Mouse (Mus musculus) MEL (cell line): ENCODE data around the gene Msl2.

Source experiments
- CTCF ChIP-seq, 3 experiments: IDR thresholded peaks in 2 of 3; conservative IDR thresholded peaks in 1 of 3; 2 replicates each; pipeline ENCODE4 v1.5.1; 2011 to 2012; ENCODE audit warnings: low read length in 3 of 3, low read depth in 2 of 3, mild to moderate bottlenecking in 2 of 3, improper control_type of control experiment in 1 of 3, inconsistent platforms in 1 of 3, mixed read lengths in 1 of 3, moderate library complexity in 1 of 3; ENCODE audit not compliant: control insufficient read depth in 1 of 3, insufficient read depth in 1 of 3, poor library complexity in 1 of 3, severe bottlenecking in 1 of 3
- E2F4 ChIP-seq: IDR thresholded peaks from 2 replicates; pipeline ENCODE4 v1.6.1; 2011; ENCODE audit warnings: low read depth, low read length, improper control_type of control experiment, borderline replicate concordance
- EP300 ChIP-seq, 2 experiments: IDR thresholded peaks; 2 replicates each; pipeline ENCODE4 v1.6.1; 2011; ENCODE audit warnings: improper control_type of control experiment in 2 of 2, low read length in 2 of 2, low read depth in 1 of 2, mild to moderate bottlenecking in 1 of 2
- GABPA ChIP-seq: IDR thresholded peaks from 2 replicates; pipeline ENCODE4 v1.6.1; 2012; ENCODE audit warnings: low read depth, mild to moderate bottlenecking, inconsistent platforms, low read length, improper control_type of control experiment, moderate library complexity
- HCFC1 ChIP-seq: IDR thresholded peaks from 2 replicates; pipeline ENCODE4 v1.6.1; 2012; ENCODE audit warnings: low read depth, mild to moderate bottlenecking, inconsistent platforms, low read length, improper control_type of control experiment, moderate library complexity
- JUND ChIP-seq: IDR thresholded peaks from 2 replicates; pipeline ENCODE4 v1.6.1; 2011; ENCODE audit warnings: low read depth, mild to moderate bottlenecking, improper control_type of control experiment, low read length
- MAZ ChIP-seq: IDR thresholded peaks from 2 replicates; pipeline ENCODE4 v1.6.1; 2012; ENCODE audit warnings: low read depth, mild to moderate bottlenecking, inconsistent platforms, low read length, improper control_type of control experiment
- MXI1 ChIP-seq: IDR thresholded peaks from 2 replicates; pipeline ENCODE4 v1.6.1; 2011; ENCODE audit warnings: mild to moderate bottlenecking, low read depth, low read length, improper control_type of control experiment
- POLR2AphosphoS2 ChIP-seq: IDR thresholded peaks from 2 replicates; pipeline ENCODE4 v1.6.1; 2011; ENCODE audit warnings: low read length, improper control_type of control experiment
- POLR2AphosphoS5 ChIP-seq: IDR thresholded peaks from 2 replicates; pipeline ENCODE4 v1.6.1; 2012; ENCODE audit warnings: low read depth, borderline replicate concordance, mild to moderate bottlenecking, inconsistent platforms, low read length, moderate library complexity, mixed read lengths
- RAD21 ChIP-seq: IDR thresholded peaks from 2 replicates; pipeline ENCODE4 v1.6.1; 2011; ENCODE audit warnings: mild to moderate bottlenecking, low read depth, low read length, improper control_type of control experiment
- SIN3A ChIP-seq: IDR thresholded peaks from 2 replicates; pipeline ENCODE4 v1.6.1; 2012; ENCODE audit warnings: low read length, improper control_type of control experiment, inconsistent platforms
- USF1 ChIP-seq: IDR thresholded peaks from 2 replicates; pipeline ENCODE4 v1.6.1; 2014; ENCODE audit warnings: low read depth, mild to moderate bottlenecking, inconsistent platforms, low read length, improper control_type of control experiment, moderate library complexity
- USF2 ChIP-seq, 2 experiments: IDR thresholded peaks; 2 replicates each; pipeline ENCODE4 v1.6.1; 2011 to 2012; ENCODE audit warnings: improper control_type of control experiment in 2 of 2, low read length in 2 of 2, borderline replicate concordance in 1 of 2, inconsistent platforms in 1 of 2, low read depth in 1 of 2, mild to moderate bottlenecking in 1 of 2; ENCODE audit not compliant: insufficient read depth in 1 of 2

DNA sequence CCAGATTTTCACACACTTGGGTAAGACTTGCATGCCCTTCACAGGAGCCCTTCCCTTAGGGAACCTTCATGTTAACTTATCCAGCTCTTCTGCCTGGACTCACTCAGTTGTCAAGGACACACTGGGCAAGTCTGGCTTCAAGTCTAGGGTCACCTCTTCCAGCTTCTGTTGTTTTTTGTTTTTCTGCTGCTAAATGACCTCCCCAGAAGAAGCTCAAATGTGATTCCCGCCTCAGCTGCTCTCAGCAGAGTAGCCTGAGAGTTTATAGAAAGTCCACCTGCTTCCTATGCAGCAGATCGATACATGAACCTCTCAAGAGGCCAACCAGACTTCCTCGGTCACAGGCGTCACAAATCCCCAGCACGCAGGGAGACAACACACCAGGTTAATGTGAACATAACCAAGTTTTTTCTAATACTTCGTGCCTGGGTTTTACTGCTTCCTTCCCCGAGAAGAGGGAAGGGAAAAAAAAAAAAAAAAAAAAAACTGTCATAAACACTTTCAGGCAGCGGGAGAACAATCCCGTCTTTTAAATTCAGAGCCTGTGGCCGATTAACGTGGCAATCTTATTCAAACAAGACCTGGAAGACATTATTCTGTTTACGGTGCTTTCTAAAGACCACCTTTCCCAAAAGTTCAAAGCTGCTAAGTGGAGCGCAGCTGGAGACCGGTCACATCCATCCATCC lies 40.0 kb upstream of the Msl2 start:
- TF ChIP-seq HCFC1, result no peak
- TF ChIP-seq USF1, result no peak
- TF ChIP-seq GABPA, result no peak
- no peak for TF ChIP-seq USF2 (IDR thresholded peaks at IDR 0.05; ENCODE audit: borderline replicate concordance in 1 of 2, insufficient read depth in 1 of 2, low read depth in 1 of 2, low read length in 2 of 2)
- no peak for TF ChIP-seq RAD21
- no peak for TF ChIP-seq POLR2AphosphoS2
- TF ChIP-seq POLR2AphosphoS5, result no peak
- TF ChIP-seq CTCF (IDR thresholded peaks at IDR 0.05 in 2 of 3, conservative IDR thresholded peaks at IDR 0.05 in 1 of 3; ENCODE audit: control insufficient read depth in 1 of 3, insufficient read depth in 1 of 3, low read depth in 2 of 3, low read length in 3 of 3, poor library complexity in 1 of 3, severe bottlenecking in 1 of 3), result no peak
- TF ChIP-seq MXI1, result no peak
- no peak for TF ChIP-seq E2F4
- TF ChIP-seq JUND, result no peak
- TF ChIP-seq EP300 (IDR thresholded peaks at IDR 0.05; ENCODE audit: low read depth in 1 of 2, low read length in 2 of 2), result no peak
- no peak for TF ChIP-seq MAZ
- TF ChIP-seq SIN3A, result peak; percentile 42
